Mouse (Mus musculus) forebrain, embryonic 16.5 days (tissue): ENCODE results near the gene Acot2. TPM values are rescaled to one million over a fixed set of nuclear protein-coding genes. Genes with fewer than 3 reads are reported as not detected.
"Not testable (repeated sequence)": the region's sequence is repeated elsewhere in the genome, so short reads cannot be mapped to it uniquely, and the experiment has no call there.

Experiments used
- ATAC-seq: fragments of 200-750 bp; cut with Nextera tagmentation; 2 replicates; pipeline ENCODE4 v1.8.0; 2017; ENCODE audit warnings: mild to moderate bottlenecking, moderate library complexity
- H3K27ac ChIP-seq: fragments of 300-500 bp; sonication (generic); 2 replicates; pipeline ENCODE4 v1.5.1; 2014; ENCODE audit warnings: low read length, control low read depth
- H3K27me3 ChIP-seq: fragments of 300-500 bp; sonication (generic); replicated peaks from 2 replicates; pipeline ENCODE4 v1.6.1; 2014; ENCODE audit warnings: low read length; ENCODE audit not compliant: control insufficient read depth, insufficient read depth
- H3K36me3 ChIP-seq: fragments of 300-500 bp; sonication (generic); 2 replicates; pipeline ENCODE4 v1.6.1; 2014; ENCODE audit not compliant: control insufficient read depth, insufficient read depth
- H3K4me1 ChIP-seq: fragments of 300-500 bp; sonication (generic); replicated peaks from 2 replicates; pipeline ENCODE4 v1.6.1; 2014; ENCODE audit warnings: low read length; ENCODE audit not compliant: control insufficient read depth, insufficient read depth
- H3K4me2 ChIP-seq: fragments of 300-500 bp; sonication (generic); 2 replicates; pipeline ENCODE4 v1.6.1; 2014; ENCODE audit warnings: mild to moderate bottlenecking, low read length, control low read depth
- H3K4me3 ChIP-seq: fragments of 300-500 bp; sonication (generic); replicated peaks from 2 replicates; pipeline ENCODE4 v1.5.1; 2014; ENCODE audit warnings: mild to moderate bottlenecking, low read length, control low read depth
- H3K9ac ChIP-seq: fragments of 300-500 bp; sonication (generic); replicated peaks from 2 replicates; pipeline ENCODE4 v1.6.1; 2014; ENCODE audit warnings: low read depth, low read length, control low read depth
- H3K9me3 ChIP-seq: fragments of 300-500 bp; sonication (generic); 2 replicates; pipeline ENCODE4 v1.6.1; 2016; ENCODE audit warnings: low read length; ENCODE audit not compliant: control insufficient read depth
- WGBS: fragments of 180-500 bp; shearing (Covaris S2); extraction: QIAGEN DNeasy Blood & Tissue Kit; methylation state at CpG from one replicate; pipeline ENCODE4 v1.1.7; 2014; 5-methylcytosine and 5-hydroxymethylcytosine counted together
- polyA plus RNA-seq: library from polyadenylated mRNA; unstranded; fragments of >200 nt; fragmentation: Nextera tagmentation; extraction: Ambion mirVana; gene quantifications from 2 replicates; pipeline ENCODE4 v1.2.1, GENCODE M21; 2015

Gene Acot2
- polyA plus RNA-seq: 9.4 and 11.3 TPM in 2 replicates

DNA sequence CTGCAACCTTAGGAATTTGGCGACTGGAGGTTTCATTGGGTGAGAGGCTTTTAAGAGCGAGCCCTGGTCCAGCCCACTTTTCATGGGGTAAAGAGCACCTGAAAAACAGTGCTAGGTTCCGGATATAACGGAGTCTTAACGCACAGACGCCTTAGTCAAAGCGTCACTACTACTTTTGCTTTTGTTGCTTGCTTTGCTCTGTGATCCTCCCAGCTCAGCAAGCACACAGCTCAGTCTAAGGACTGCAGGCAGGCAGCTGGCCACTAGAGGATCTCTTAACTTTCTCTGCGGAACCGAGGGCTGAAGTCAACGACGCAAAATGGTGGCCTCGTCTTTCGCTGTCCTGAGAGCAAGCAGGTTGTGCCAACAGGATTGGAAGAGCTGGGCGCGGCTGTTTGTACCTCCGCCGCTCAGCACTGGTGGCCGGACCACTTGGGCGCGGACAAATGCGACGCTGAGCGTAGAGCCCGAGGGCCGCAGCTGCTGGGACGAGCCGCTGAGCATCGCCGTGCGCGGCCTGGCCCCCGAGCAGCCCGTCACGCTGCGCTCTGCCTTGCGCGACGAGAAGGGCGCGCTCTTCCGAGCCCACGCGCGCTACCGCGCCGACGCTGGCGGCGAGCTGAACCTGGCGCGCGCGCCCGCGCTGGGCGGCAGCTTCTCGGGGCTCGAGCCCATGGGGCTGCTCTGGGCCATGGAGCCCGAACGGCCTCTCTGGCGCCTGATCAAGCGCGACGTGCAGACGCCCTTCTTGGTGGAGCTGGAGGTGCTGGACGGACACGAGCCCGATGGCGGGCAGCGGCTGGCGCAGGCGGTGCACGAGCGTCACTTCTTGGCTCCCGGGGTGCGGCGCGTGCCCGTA lies at the start of gene Acot2:
Acot2 (plus strand) TSS at position 279 of the 859 bp plus-strand sequence.
- under 1% methylated on average over 80 of the region's 80 CpGs for WGBS

GRCm38 (mm10) chr12:83938592-83938991 lies 49.1 kb upstream of the Acot2 start:
- not testable (repeated sequence) for H3K4me3 ChIP-seq, H3K27me3 ChIP-seq, H3K36me3 ChIP-seq, H3K4me2 ChIP-seq, ATAC-seq, H3K9me3 ChIP-seq, H3K9ac ChIP-seq, H3K4me1 ChIP-seq, H3K27ac ChIP-seq
- WGBS: 41% methylated on average over 1 of the region's 1 CpGs

More for the DNA sequence above, at the start of gene Acot2:
- peak within 1 kb of the TSS; percentile 57 for H3K4me2 ChIP-seq
- H3K9me3 ChIP-seq: peaks cover 3% of the 10 kb centered on the region; the same call in 1 of the 2 replicates
- peak; percentile 95 for ATAC-seq
- H3K27me3 ChIP-seq: no peaks in the 10 kb centered on the region
- H3K4me1 ChIP-seq: peaks cover 5% of the 10 kb centered on the region; the same call in 1 of the 2 replicates
- peak within 1 kb of the TSS; percentile 45 for H3K4me3 ChIP-seq
- peak within 1 kb of the TSS; percentile 63 for H3K27ac ChIP-seq
- no peaks in the 10 kb centered on the region for H3K36me3 ChIP-seq
- H3K9ac ChIP-seq: peak within 1 kb of the TSS; percentile 54

GRCm38 (mm10) chr12:83939332-83939731 lies 48.3 kb upstream of the Acot2 start:
- Histone ChIP-seq H3K27me3 (no peaks in the 10 kb centered on the region), H3K9ac (no peak overlapping the region), H3K4me2 (no peak overlapping the region), H3K4me1 (no peaks in the 10 kb centered on the region), H3K36me3 (no peaks in the 10 kb centered on the region), H3K27ac (no peak overlapping the region), H3K4me3 (no peak overlapping the region), H3K9me3 (0 out of 2 replicates have a peak, but pooled peaks cover 2% of the 10 kb centered on the region)
- ATAC-seq: no peak
- 73% methylated on average over 2 of the region's 2 CpGs for WGBS

DNA sequence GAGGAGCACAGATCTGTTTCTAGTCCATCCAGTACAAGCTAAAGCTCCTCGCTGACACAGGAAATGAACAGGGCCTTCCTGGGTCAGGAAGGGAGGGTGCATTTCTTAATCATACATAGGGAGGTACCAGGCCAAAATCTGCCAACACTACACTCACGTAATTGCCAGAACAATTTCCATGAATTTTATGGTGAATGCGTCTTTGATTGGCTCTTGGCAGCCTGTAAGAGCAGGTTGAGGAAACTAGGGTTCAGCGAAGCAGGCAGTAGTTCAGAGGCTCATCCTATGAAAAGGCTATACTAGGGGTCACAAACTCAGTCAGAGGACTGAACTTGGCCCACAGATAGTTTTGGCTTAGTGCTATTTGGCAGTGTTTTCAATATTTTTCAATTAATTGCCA lies 47.6 kb upstream of the Acot2 start:
- Histone ChIP-seq H3K4me1 (no peaks in the 10 kb centered on the region), H3K9ac (no peak overlapping the region), H3K4me3 (no peak overlapping the region), H3K4me2 (no peak overlapping the region), H3K36me3 (no peaks in the 10 kb centered on the region), H3K27me3 (no peaks in the 10 kb centered on the region), H3K9me3 (no peaks in the 10 kb centered on the region), H3K27ac (no peak overlapping the region)
- no peak for ATAC-seq
- 41% methylated on average over 4 of the region's 4 CpGs for WGBS

- Histone ChIP-seq H3K4me3 (no peak overlapping the region), H3K4me1 (no peaks in the 10 kb centered on the region), H3K9me3 (no peaks in the 10 kb centered on the region), H3K9ac (no peak overlapping the region), H3K36me3 (no peaks in the 10 kb centered on the region), H3K27me3 (no peaks in the 10 kb centered on the region), H3K4me2 (no peak overlapping the region), H3K27ac (no peak overlapping the region)
- no peak for ATAC-seq
- WGBS: 83% methylated on average over 3 of the region's 3 CpGs
Observed at GRCm38 (mm10) chr12:83941938-83942337, 45.7 kb upstream of the Acot2 start.

DNA sequence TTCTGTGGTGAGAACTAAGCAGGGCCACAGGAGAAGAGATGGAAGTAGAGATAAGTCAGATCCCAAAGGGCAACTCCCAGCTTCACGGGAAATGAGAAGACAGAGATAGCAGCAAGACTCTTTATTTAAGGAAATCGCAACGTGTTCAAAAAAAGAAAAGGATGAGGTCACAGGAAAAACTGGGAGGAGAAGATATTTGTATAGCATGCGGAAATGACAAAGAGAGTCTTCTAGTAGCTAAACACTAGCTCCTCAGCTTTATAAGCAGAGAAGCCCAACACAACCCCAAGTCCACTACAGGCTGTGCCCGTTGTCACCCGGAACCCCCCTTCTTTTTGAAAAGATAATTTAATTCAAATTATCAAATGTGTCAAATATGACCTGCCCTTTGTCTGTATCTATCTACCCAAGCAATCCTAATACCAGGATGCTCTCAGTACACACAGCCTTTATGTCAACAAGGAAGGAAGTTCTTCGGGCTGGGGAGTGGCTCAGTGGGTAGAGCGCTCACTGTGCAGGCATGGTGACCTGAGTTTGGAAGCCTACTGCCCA lies 40.3 kb upstream of the Acot2 start:
- no peak overlapping the region for H3K4me2 ChIP-seq
- H3K4me1 ChIP-seq: peaks cover 14% of the 10 kb centered on the region
- ATAC-seq: no peak
- no peaks in the 10 kb centered on the region for H3K36me3 ChIP-seq
- H3K27me3 ChIP-seq: no peaks in the 10 kb centered on the region
- no peak overlapping the region for H3K4me3 ChIP-seq
- H3K27ac ChIP-seq: no peak overlapping the region
- H3K9me3 ChIP-seq: no peaks in the 10 kb centered on the region
- 90% methylated on average over 8 of the region's 8 CpGs for WGBS
- H3K9ac ChIP-seq: no peak overlapping the region

GRCm38 (mm10) chr12:83949043-83949442 lies 38.6 kb upstream of the Acot2 start:
- no peak overlapping the region for H3K27ac ChIP-seq
- 73% methylated on average over 4 of the region's 4 CpGs for WGBS
- ATAC-seq: no peak
- H3K36me3 ChIP-seq: no peaks in the 10 kb centered on the region
- no peak overlapping the region for H3K4me3 ChIP-seq
- no peak overlapping the region for H3K9ac ChIP-seq
- H3K4me2 ChIP-seq: no peak overlapping the region
- H3K4me1 ChIP-seq: peaks cover 27% of the 10 kb centered on the region
- no peaks in the 10 kb centered on the region for H3K27me3 ChIP-seq
- no peaks in the 10 kb centered on the region for H3K9me3 ChIP-seq

GRCm38 (mm10) chr12:83949776-83950492 lies 37.7 kb upstream of the Acot2 start:
- H3K27ac ChIP-seq: no peak overlapping the region
- 31% methylated on average over 11 of the region's 11 CpGs for WGBS
- no peak for ATAC-seq
- no peaks in the 10 kb centered on the region for H3K36me3 ChIP-seq
- peaks cover 27% of the 10 kb centered on the region for H3K4me1 ChIP-seq
- peak overlapping the region; percentile 66 for H3K4me2 ChIP-seq
- peak overlapping the region; percentile 60 for H3K4me3 ChIP-seq
- no peaks in the 10 kb centered on the region for H3K27me3 ChIP-seq
- H3K9ac ChIP-seq: peak overlapping the region; percentile 81
- no peaks in the 10 kb centered on the region for H3K9me3 ChIP-seq

DNA sequence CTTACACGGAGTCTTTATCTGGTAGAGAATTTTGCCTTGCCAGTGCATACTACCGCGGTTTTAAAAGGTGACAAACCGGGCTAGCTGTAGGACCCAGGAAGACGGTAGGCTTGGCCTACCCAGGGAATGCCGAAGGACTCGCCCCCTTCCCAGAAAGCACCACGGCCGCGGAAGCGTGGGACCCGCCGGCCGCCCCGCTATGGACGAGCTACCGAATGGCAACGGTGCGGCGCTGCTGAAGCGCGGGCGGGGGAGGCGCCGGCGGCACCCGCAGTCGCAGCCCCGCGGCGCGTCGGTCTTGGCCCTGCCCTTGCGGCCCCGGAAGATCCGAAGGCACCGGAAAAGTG lies 37.2 kb upstream of the Acot2 start, which contains the start of gene Riox1:
Riox1 (plus strand) TSS at position 116 of the 347 bp plus-strand sequence.
- H3K4me3 ChIP-seq: peak within 1 kb of the TSS; percentile 60
- peaks cover 27% of the 10 kb centered on the region for H3K4me1 ChIP-seq
- no peaks in the 10 kb centered on the region for H3K9me3 ChIP-seq
- peak; percentile 99 for ATAC-seq
- 0% methylated on average over 37 of the region's 37 CpGs for WGBS
- peak within 1 kb of the TSS; percentile 66 for H3K4me2 ChIP-seq
- H3K27me3 ChIP-seq: no peaks in the 10 kb centered on the region
- H3K27ac ChIP-seq: peak within 1 kb of the TSS; percentile 71
- peak within 1 kb of the TSS; percentile 81 for H3K9ac ChIP-seq
- H3K36me3 ChIP-seq: no peaks in the 10 kb centered on the region
